Mouse (Mus musculus) brain, embryonic 14.5 days (tissue): Measurements from ENCODE around the gene Large1.

Source experiments
- CTCF ChIP-seq: fragments of 200-500 bp; IDR thresholded peaks from 2 replicates; pipeline ENCODE4 v1.5.1; 2012; ENCODE audit warnings: inconsistent platforms, mild to moderate bottlenecking, moderate library complexity, borderline replicate concordance; ENCODE audit not compliant: insufficient read depth, insufficient read length; ENCODE audit errors: extremely low read depth
- POLR2A ChIP-seq: fragments of 200-500 bp; IDR thresholded peaks from 2 replicates; pipeline ENCODE4 v1.6.1; 2012; ENCODE audit warnings: mild to moderate bottlenecking, inconsistent platforms, borderline replicate concordance; ENCODE audit not compliant: poor library complexity, insufficient read depth, insufficient read length, severe bottlenecking; ENCODE audit errors: extremely low read depth

DNA sequence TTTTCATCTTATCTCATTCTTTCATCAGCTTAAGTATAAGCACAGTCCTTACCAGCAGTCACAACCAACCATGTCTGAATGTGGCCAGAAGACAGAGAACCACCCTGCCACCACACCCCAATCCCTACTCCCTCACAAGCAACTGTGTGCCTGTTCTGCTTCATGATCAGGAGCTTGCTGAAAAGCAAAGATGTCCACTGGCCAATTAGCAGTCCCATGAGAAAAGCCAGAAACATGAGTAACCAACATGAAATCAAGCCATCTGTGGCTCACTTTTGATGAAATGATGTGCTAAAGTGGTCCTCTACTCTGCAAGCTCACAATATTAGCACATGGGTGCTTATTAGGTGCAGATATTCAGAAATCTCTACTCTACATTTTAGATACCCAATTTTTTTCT is 57.8 kb downstream of the Large1 start:
- TF ChIP-seq CTCF (no peak), POLR2A (no peak)
